Mouse (Mus musculus) heart, postnatal 25 days (tissue): Measurements from ENCODE around the gene Dynll1. TPM values are rescaled to one million over a fixed set of nuclear protein-coding genes. Genes with fewer than 3 reads are reported as not detected.
A peak's percentile ranks its signal among the peaks of the same experiment; 100 is the strongest.

Experiments used
- DNase-seq: peaks from one replicate; pipeline ENCODE4 v3.0.0; 2022; ENCODE audit warnings: low spot score
- intact Hi-C: fragments of 180-260 bp; cut with DNase I; formaldehyde crosslinking; loops from one replicate; pipeline ENCODE4 v1.15.1; 2025
- total RNA-seq, 2 experiments: library from RNA; stranded (reverse); gene quantifications; 2 replicates each; pipeline ENCODE4 v1.2.3; 2021

Dynll1 gene
- total RNA-seq = 100 to 1,000 TPM in 1 of 2 experiments, 10 to 100 TPM in 1; 90.1 to 120 TPM

DNA sequence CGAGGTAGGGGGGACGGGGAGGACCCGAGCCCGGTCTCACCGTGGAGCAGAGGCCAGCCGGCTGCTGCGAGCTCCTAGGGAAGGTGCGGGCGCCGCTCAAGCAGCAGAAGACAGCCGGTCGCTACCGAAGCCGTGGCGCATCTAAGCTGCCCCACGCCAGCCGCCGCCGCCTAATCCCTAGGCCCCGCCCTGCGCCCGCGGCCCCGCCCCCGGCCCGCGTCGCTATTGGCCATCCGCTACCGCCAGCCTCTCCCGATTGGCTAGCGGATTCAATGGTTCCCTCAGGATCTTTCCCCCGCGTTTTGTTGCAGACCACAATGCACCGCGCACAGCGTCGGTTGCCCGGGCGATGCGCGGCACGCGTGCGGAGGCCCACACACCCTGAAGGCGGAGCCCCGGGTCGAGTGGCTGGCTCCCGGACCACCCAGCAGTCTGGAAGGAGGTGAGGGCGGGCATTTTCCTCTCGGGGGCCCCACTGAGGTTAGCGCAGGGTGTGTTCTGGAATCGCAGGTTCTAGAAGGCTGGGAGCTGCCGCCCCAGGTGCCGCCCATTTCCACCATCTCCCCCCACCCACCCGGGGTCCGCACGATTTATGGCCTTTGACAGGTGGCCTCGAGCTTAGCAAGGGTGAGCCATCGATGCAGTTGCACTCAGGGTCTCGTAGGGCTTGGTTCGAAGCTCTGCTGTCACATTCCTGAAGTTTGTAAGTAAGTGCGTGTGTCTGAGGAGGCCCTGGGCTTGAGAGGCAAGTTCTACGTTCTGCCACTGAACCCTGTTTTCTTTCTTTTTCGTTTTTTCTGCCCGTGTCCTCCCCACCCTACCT lies at the start of gene Dynll1:
TSS of gene Dynll1 (minus strand) at position 208 of the 823 bp plus-strand sequence.
- intact Hi-C loops = loop anchor here (2.0 kb wide), 1 partner anchor 40 kb away; the partner anchor contains the start of genes Gatc and Triap1
- peak; percentile 97 for DNase-seq

DNA sequence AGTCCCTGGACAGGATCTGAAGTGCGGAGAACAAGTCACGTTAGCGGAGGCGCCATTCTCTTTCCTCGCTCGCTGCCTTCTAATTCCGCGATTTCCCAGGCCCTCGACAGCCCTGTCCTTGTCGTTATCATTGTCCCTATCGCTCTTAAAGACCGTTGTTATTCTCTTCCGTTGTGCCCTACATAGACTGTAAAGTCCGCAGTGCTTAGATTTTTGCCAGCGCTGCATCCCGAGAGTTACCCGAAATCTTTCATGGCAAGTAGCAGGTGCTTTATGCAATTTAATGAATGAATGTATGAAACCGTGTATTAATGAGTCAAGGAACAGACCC lies 48.4 kb upstream of the Dynll1 start:
- intact Hi-C loops = loop anchor here (5.0 kb wide), 2 partner anchors 162 to 217 kb away; partner anchors contain the start of gene Unc119b
- DNase-seq = no peak

DNA sequence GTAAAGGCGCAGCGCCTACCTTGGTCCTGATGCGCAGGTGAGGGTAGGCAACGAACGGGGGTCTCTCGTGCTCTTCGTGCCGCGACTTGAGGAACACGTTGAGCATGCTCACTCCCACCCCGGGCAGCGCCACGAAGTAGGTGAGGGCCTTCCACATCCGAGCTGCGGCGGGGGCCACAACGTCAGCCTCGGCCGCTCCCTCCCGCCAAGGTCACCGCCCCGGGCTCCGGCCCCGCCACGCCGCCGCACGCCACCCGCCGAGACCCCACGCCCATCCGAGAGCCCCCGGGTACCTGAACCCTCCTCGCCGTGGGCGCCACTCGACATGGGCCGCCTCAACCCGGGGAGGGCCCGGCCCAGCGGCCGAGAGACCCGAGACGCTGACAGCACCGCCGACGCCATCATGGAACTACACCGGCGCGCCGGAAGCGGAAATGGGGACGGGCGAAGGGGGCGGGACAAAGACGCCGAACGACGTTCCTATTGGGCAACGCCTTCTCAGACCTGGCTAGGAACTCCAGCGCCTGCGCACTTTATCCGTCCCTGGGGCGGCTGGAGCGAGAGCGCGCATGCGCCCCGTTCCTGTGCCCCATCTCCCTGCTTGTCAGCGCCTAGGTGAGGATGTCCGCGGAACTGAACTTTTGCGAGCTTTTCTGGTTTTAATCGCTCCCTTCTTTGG lies 47.9 kb upstream of the Dynll1 start, which contains the start of gene Cox6a1:
TSS of gene Cox6a1 (minus strand) at position 436 of the 679 bp plus-strand sequence.
- peak; percentile 97 for DNase-seq
- intact Hi-C loops = loop anchor here (5.0 kb wide), 2 partner anchors 161 to 216 kb away; partner anchors contain the start of gene Unc119b

DNA sequence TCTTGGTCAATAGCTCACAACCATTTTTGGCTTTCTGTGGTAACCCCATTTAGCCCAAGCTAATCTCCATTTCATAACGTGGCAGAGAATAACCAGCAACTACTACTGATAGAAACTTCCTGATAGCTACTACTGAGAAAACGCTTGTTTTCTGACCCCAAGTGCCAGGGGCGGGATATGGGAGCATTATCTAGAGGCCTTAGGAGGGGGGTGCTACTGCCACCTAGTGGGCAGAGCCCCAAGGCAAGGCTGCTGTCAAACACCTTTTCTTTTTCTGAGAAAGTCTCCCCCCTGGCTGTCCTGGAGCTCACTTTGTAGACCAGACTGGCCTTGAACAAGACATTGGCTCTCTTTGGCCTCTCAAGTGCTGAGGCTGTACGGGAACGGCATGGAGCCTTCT lies 46.8 kb upstream of the Dynll1 start:
- peak; percentile 55 for DNase-seq
- intact Hi-C loops = loop anchor here (5.0 kb wide), 2 partner anchors 160 to 215 kb away; partner anchors contain the start of gene Unc119b

DNA sequence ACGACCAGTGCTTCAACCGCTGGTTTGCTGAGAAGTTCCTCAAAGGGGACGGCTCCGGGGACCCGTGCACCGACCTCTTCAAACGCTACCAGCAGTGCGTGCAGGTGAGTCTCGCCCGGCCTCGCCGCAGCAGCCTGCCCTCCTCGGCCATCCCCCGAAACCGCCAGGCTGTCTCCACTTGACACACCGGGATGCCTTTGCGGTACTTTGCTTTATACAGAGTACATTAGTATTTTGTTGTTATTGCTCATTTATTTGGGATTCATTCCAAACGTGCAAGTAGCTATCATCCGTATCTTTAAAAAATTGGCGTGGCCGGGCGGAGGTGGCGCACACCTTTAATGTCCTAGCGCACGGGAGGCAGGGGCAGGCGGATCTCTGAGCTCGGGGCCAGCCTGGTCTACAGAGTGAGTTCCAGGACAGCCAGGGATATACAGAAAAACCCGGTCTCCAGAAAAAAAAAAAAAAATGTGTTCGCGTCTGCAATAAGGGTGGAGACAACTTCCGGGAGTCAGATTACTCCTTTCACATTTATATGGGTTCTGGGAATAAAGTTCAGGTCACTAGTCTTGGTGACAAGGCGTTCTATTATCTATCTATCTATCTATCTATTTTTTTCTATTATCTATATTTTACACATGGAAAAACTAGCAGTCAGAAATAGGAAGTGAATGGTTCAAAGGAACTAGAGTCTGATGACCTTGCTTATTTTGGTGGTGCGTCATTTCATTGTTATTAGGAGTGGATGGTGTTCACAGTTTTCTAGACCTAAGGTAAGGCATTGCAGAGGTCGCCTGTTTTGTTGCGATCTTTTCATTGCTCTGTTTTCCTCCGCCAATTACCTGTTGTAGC lies 40.7 kb upstream of the Dynll1 start:
- no peak for DNase-seq
- intact Hi-C loops = loop anchor here (1.0 to 5.0 kb wide), 4 partner anchors 14 to 104 kb away; partner anchors contain the start of genes Dynll1, Pop5 and Srsf9

DNA sequence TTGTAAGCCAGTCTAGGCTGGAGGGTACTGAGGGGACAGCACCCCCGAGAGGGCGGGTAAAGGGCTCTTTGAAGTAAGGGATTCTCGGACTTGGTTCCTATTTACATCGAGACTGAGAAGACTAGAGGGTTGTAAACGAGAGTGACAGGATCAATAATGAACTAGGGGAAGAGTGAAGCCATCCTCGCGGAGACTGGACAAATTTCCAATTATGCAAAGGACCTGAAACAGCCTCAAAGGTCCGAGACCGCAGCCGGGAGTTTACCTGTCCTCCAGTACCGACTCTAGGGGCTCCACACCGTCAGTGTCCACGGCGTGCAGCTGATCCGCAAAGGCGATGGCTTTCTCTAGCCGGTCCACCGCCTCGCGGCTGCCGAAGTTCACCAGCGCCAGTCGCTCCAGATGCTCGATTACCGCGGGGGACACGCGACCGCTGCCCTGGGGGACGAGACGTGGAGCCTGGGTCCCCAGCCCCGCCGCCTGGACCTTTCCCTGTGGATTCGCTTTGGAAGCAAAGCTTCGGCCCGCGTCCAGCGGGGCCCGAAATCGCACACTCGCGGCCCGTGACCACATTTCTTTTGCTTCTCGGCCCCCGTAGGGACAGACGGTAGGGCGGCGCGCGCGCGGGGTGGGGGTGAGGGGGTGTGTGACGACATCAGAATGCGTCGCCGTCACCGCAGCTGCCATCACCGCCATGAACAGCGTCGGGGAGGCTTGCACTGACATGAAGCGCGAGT lies 39.9 kb upstream of the Dynll1 start, which contains the start of the genes Gatc and Triap1:
TSS of gene Gatc (minus strand) at position 602 of the 737 bp plus-strand sequence.
TSS of gene Triap1 (plus strand) at position 649 of the 737 bp plus-strand sequence.
- peak; percentile 75 for DNase-seq
- intact Hi-C loops = loop anchor here (1.0 to 5.0 kb wide), 4 partner anchors 13 to 103 kb away; partner anchors contain the start of genes Dynll1, Pop5 and Srsf9

DNA sequence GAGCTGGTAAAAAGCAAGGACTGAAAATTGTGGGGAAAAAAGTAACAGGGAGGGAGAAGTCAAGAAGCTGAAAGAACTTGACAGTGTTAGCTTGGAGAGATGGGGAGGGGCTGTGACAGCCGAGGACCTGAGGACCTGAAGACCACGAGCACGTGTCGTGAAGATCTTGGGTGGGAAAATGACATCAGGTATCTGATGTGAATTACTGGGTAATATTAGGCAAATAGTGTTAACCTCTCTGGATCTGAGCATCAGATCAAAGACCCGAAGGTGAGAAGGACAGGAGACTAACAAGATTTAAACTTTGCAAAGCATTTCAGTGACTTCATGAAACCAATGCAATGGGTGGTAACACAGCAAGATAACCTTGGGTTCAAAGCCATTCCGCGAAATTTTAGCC lies 39.2 kb upstream of the Dynll1 start:
- DNase-seq = no peak
- intact Hi-C loops = loop anchor here (2.0 to 5.0 kb wide), 3 partner anchors 39 to 103 kb away; partner anchors contain the start of genes Dynll1 and Pop5

DNA sequence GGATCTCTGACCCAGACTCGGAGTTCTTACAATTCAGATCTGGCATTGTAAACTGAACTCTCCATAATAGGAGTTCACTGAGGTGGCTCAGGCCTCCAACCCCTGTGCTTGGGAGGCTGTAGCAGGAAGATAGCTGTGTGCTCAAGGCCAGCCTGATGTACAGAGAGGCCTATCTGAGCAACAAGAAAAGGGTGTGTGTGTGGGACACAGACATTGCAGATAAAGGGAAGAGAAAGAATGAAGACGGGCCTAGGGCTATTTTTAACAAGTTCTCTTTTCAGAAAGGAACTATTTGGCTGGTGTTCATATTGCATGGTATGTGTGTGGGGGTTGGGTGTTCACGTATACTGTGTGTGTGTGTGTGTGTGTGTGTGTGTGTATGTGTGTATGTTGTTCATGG lies 32.8 kb upstream of the Dynll1 start:
- intact Hi-C loops = no loop called here
- no peak for DNase-seq

DNA sequence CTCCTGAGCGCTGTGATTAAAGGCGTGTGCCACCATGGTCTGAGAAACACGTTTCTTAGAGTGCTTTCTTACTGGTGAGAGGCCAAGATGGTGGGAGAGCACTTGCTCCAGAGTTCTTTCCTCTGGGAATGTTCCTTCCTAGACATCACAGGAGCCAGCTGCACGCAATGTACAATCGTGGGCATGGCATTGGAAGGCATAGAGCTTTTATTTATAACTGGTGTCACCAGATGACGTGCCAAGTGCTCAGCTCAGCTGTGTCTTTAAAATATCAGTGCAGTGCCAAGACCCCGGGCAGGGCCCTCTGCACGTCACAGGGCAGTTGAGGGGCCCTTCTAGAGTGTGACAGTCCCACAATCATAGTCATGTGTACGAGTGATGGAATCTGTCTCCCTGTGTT lies 30.2 kb upstream of the Dynll1 start:
- DNase-seq = no peak
- intact Hi-C loops = no loop called here

DNA sequence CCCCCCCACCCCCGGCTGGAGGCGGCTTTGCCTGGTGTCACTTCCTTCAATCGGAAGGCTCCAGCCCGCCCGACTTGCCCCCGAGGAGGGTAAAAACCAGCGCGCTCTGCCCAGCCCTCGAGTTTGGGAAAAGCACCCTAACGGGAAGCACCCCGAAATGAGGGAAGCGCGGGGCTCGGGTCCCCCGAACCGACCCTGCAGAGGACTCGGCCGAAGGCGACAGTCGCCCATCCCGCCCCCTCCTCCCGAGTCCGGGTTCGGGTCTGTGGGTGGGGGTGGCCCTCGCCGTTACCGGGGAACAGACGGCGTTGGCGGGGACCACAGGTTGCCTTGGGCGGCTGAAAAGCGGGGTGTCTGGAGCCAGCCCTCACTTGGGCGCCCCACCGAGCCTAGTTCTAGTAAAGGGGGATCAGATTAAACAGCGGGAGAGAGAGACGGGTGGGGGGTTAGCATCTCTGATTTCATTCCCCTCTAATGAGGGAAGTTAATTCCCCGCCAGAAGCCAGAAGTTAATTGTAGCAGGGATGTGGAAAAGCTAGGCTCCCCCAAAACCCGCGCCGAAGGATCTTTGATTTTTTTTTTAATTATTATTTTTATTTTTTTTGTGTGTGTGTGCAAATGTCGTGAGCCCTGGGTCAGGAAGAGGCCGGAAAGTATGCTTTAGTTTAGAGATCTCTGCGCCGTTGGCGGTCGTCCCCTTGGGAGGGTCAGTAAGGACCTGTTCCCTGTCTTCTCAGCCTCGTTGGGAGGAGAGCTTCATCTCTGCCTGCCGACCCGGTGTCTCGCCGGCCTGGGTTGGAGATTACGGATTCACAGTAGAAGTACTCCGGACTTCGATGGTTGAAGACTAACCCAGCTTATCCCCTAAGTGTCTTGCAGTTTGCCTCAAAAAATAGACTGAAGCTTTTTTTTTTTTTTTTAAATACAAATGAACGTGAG lies 27.1 kb upstream of the Dynll1 start:
- intact Hi-C loops = loop anchor here (1.0 kb wide), 1 partner anchor 13 kb away; the partner anchor contains the start of genes Gatc and Triap1
- DNase-seq = no peak

DNA sequence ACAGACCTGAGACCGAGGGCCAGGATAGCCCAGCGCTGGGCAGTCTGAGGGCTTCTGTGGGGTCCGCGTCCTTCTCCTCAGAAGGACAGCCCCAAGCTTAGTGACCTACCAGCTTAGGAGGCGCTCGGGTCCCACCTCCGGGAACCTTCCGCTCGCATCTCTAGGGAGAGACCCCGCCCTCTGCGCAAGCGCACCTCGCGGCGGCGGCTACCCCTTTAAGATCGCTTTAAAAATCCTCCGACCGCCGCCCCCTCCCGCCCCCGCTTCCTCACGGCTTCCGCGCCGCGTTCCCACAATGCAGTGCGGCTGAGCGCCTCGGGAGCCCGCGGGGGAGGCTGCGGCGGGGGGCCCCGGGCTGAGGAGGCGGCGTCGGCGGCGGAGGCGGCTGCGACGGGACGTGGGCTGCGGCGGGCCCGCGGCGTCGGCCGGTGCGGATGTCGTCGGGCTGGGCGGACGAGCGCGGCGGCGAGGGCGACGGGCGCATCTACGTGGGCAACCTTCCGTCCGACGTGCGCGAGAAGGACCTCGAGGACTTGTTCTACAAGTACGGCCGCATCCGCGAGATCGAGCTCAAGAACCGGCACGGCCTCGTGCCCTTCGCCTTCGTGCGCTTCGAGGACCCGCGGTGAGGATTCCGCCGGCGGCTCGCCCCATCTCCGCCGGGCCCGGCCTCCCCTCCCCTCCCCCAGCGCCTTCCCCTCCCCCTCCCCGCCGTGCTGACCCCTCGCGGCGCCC lies 26.2 kb upstream of the Dynll1 start, which contains the start of gene Srsf9:
TSS of gene Srsf9 (plus strand) at position 303 of the 735 bp plus-strand sequence.
- intact Hi-C loops = loop anchor here (1.0 kb wide), 1 partner anchor 14 kb away; the partner anchor contains the start of genes Gatc and Triap1
- peak; percentile 92 for DNase-seq

DNA sequence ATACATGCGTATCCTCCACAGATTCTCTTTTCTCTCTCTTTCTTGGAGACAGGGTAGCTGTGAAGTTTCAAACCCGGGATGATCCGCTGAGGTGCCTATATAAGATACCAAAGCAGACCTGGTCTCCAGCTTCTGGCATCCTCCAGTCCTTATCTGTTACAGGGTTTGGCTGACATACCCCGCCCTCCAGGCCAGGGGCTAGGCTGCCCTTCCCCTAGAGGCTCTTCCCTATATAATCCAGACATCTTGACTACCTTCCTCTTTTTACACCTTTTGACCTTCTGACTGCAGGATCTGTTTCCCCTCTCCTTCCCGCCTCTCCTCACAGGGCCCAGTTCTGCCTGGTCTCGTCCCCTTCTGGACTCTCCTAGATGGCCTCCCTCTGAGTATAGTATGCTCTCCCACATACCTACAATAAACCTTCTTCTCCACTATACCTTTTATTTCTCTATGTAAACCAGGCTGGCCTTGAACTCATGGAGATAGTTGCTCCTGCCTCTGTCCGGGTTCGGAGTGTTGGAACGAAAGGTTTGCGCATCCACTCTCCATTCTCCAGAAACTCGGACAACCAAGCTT lies 25.5 kb upstream of the Dynll1 start:
- no peak for DNase-seq
- intact Hi-C loops = no loop called here

DNA sequence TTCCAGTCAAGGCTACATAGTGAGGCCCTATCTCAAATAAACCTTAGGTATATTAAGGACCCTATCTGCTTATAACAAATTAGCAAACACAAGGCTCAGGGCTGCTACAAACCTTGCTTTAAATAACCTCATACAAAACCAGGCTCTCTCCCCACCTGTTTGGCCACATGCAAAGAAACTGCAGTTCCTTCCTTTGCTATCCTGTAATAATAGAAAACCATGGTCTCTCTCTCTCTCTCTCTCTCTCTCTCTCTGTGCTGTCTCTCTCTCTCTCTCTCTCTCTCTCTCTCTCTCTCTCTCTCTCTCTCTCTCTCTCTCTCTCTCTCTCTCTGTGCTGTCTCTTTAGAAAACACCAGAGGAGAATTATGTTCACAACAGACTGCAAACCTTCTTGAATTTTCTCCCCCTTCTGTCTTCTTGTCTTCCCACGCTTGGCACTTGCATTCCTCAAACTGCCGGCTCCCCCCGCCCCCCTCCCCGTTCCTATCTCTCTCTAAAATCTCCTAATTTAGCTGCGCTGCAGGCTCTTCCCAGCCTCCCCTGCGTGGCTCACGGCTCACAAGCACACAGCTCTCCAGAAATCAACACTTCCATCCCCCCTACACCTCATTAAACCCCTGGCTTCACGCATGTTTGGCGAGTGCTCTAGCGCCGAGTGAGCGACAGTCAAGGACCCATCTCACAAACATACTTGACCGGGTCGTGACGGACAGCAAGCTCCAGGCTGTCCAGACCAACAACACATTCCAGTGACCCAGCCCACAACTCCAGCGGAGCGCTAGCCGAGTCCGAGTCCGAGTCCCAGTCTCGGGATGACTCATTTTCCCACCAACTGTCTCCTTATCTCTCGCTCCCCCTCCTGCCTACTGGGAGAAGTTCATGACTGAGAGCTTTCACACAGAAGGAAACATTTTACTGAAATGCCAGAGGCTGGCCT lies 18.5 kb upstream of the Dynll1 start:
- DNase-seq = peak; percentile 71
- intact Hi-C loops = loop anchor here (2.0 kb wide), 1 partner anchor 16 kb away; no protein-coding TSS in a partner anchor

DNA sequence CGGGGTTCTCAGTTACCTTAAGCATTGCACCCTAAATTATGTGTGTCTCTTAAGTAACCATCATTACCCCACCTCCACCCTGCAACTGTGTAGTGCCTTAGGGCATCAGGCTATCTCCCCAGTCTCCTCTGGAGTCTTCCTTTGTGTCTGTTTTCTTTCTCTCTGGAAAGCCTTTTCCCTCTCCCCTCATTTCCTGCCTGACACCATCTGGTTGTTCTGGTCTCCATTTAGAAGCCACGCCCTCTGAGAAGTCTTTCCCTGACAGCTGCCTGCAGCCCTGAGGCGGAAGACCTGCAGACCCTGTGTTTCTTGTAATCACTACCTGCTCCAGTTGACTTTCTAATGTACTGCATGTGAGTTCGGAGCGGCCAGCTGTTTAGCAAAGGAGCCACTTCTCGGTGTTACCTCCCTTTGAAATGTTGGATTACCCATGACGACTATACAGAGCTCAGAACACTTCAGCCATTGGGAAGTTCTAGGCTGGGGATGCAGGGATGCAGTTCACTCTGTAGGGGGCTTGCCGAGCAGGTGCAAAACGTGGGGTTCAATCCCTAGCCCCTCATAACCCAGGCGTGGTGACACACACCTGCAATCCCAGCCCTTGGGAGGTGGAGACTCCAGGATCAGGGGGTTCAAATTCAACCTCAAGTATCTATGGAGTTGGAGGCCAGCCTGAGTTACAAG lies 17.0 kb upstream of the Dynll1 start:
- DNase-seq = no peak
- intact Hi-C loops = loop anchor here (2.0 kb wide), 1 partner anchor 15 kb away; no protein-coding TSS in a partner anchor
